Mouse (Mus musculus): ENCODE results near the gene Aox4.

GRCm38 (mm10) chr1:58215353-58215752 lies 5.2 kb downstream of the Aox4 start:
- TF ChIP-seq EP300 (IDR thresholded peaks at IDR 0.05) (no peak), CTCF (IDR thresholded peaks at IDR 0.05) (no peak)

Data from lung, postnatal 0 days (tissue).